Mouse (Mus musculus) ovary, adult 2 months (tissue): ENCODE data around the gene Grm4. TPM values are rescaled to one million over a fixed set of nuclear protein-coding genes. Genes with fewer than 3 reads are reported as not detected.

ENCODE experiments used
- polyA plus RNA-seq: library from polyadenylated mRNA; depleted of rRNA; stranded (reverse); fragments of >200 nt; gene quantifications from 2 replicates; pipeline ENCODE4 v1.2.3, GENCODE M21; 2012; rRNA removed

The Grm4 gene
- polyA plus RNA-seq = 6.6 and 7.1 TPM in 2 replicates

DNA sequence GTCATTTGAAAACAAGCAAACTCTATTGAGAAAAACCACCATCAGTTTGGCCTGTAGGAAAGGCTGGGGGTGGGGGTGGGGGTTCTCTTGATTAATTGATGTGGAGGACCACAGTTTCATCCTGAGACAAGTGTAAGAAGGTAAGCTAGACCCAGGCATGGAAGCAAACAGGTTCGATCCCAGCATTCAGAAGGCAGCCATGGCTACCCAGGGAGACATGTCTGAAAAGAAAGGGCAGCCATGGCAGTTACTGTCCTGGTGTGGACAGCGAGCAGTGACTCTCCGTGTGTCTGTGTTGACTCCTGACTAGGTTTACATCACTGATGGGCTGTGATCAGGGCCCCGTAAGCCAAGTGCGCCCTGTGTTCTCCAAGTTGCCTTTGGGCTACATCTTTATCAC lies at the start of gene Grm4:
TSS of gene Grm4 (minus strand) at position 101 of the 400 bp plus-strand sequence.

DNA sequence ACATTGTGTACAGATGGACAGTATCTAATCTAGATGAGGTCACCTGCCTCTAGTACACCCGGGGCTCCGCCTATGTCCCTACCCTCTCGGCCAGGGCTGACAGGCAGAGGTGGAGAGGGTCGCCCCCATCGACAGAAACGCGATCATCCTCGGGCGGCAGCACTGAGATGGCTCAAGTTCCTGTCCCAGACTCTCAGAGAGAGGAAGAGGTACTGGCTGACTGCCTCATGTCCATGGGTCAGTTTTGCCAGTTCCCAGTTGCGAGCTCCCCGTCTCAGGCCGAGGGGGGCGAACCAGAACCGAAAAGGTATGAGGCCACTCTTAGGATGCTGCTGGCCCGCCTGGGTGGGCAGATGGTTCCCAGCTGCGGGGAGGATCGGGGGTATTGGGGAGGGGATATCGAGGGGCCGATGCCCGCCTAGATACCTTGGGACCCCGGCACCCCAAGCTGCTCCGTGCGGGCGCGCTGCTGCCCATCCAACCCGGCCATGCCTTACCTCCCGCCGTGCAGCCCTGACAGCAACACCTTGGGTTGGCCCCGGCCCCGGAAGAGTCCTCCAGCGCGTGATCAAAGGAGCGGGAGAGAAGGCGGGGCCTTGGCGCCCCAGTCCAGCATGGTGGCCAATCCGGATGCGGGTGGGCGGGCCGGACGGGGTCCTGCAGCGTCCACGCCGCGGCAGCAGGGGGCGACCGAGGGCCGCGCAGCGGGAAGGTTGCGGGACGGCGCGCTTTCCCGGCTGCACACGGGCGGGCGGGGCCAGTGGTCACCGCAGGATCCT lies 44.1 kb upstream of the Grm4 start, which contains the start of gene AI413582:
TSS of gene AI413582 (minus strand) at position 594 of the 779 bp plus-strand sequence.

DNA sequence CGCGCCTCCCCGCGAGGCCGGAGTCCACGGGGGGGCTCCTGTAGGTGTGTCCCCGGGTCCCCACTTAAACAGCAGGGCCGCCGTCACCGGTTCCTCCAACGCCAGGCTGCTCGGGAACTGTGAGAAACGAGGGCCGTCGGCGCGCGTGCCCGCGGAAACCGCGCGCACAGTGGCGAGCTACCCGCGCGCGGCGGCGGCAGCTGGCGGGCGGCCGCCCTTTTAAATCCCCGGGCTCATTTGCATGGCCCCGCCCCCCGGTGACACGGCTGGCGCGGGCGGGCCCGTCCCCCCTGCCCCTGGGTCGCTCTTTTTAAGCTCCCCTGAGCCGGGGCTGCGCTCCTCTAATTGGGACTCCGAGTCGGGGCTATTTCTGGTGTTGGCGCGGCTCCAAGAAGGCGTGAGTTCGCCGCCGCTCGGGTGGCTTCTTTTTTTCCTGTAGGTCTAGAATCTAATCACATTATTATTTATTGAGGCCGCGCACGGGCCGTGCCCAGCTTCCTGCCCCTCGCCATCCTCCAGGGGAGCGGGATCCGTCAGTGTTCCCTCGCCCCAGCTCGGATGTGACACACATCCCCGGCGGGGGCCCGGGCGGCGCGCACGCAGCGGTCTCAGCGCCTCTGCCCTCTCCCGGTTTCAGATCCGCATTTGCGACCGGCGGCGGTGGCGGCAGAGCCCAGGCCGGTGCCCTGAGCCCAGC lies 35.3 kb upstream of the Grm4 start, which contains the start of gene Hmga1:
TSS of gene Hmga1 (plus strand) at position 183 of the 697 bp plus-strand sequence.

Other genes with a start within 250 kb of the Grm4 start
- gene Hmga1, start 35.1 kb upstream of the Grm4 start, polyA plus RNA-seq = 55.2 and 57.7 TPM in 2 replicates
- 41.5 and 44.2 TPM in 2 replicates for gene AI413582, start 44.4 kb upstream of the Grm4 start, polyA plus RNA-seq
- gene Nudt3, start 102.1 kb upstream of the Grm4 start, polyA plus RNA-seq = 102 and 148 TPM in 2 replicates
- not detected in 2 replicates for gene RPS10-NUDT3, start 113.8 kb upstream of the Grm4 start, polyA plus RNA-seq
- 1,844 and 2,082 TPM in 2 replicates for gene Rps10, start 115.3 kb upstream of the Grm4 start, polyA plus RNA-seq
- gene Pacsin1, start 134.1 kb upstream of the Grm4 start, polyA plus RNA-seq = 6.2 and 7.9 TPM in 2 replicates
- gene Spdef, start 207.6 kb upstream of the Grm4 start, polyA plus RNA-seq = 20.5 and 29.6 TPM in 2 replicates